Mouse (Mus musculus): ENCODE results near the gene Zfp36.

- TF ChIP-seq POLR2A (IDR thresholded peaks at IDR 0.05; ENCODE audit: low read depth, low read length) (no peak), CTCF (IDR thresholded peaks at IDR 0.05; ENCODE audit: extremely low read depth, insufficient read depth, insufficient read length, insufficient replicate concordance) (no peak)
Observed at GRCm38 (mm10) chr7:28356981-28357380, 23.1 kb downstream of the Zfp36 start.
